Mouse (Mus musculus) gastrocnemius, postnatal 4 days (tissue): Measurements from ENCODE around the gene 6030468B19Rik. TPM values are rescaled to one million over a fixed set of nuclear protein-coding genes. Genes with fewer than 3 reads are reported as not detected.
"Not testable (repeated sequence)": the region's sequence is repeated elsewhere in the genome, so short reads cannot be mapped to it uniquely, and the experiment has no call there.

Source experiments
- DNase-seq, 2 experiments: peaks; one replicate each; pipeline ENCODE4 v3.0.0; 2021 to 2022; ENCODE audit warnings: low spot score in 2 of 2, mixed read lengths in 2 of 2
- total RNA-seq, 2 experiments: library from RNA; stranded (reverse); gene quantifications; 2 replicates each; pipeline ENCODE4 v1.2.3; 2021

6030468B19Rik gene
- total RNA-seq, 2 experiments from 2014 or later = not detected

GRCm38 (mm10) chr11:117801650-117802049 is 4.2 kb downstream of the 6030468B19Rik start:
- no peak for DNase-seq

- DNase-seq = no peak
Observed at GRCm38 (mm10) chr11:117803166-117803688, 5.8 kb downstream of the 6030468B19Rik start.

GRCm38 (mm10) chr11:117806781-117807180 is 9.3 kb downstream of the 6030468B19Rik start:
- DNase-seq = no peak

GRCm38 (mm10) chr11:117809407-117810311 is 12.2 kb downstream of the 6030468B19Rik start, which contains the start of the genes Gm20708 and Syngr2:
Gene Gm20708, plus strand, starts transcription at chr11:117809668.
Gene Syngr2, plus strand, starts transcription at chr11:117809668.
- DNase-seq = peak in 1 of 2 experiments; percentile 75

GRCm38 (mm10) chr11:117810401-117811046 is 13.1 kb downstream of the 6030468B19Rik start:
- DNase-seq = peak; percentile 65 to 89

- no peak for DNase-seq
Observed at GRCm38 (mm10) chr11:117813867-117814266, 16.4 kb downstream of the 6030468B19Rik start.

GRCm38 (mm10) chr11:117814704-117815366 is 17.4 kb downstream of the 6030468B19Rik start:
- no peak for DNase-seq

GRCm38 (mm10) chr11:117815850-117816249 is 18.4 kb downstream of the 6030468B19Rik start:
- DNase-seq = not testable (repeated sequence)

GRCm38 (mm10) chr11:117816389-117816996 is 19.0 kb downstream of the 6030468B19Rik start:
- no peak for DNase-seq

- no peak for DNase-seq
Observed at GRCm38 (mm10) chr11:117819095-117819494, 21.6 kb downstream of the 6030468B19Rik start.

- DNase-seq = no peak
Observed at GRCm38 (mm10) chr11:117820173-117820572, 22.7 kb downstream of the 6030468B19Rik start.

GRCm38 (mm10) chr11:117821868-117822267 is 24.4 kb downstream of the 6030468B19Rik start:
- no peak for DNase-seq

GRCm38 (mm10) chr11:117822728-117823241 is 25.3 kb downstream of the 6030468B19Rik start:
- peak in 1 of 2 experiments; percentile 48 for DNase-seq

GRCm38 (mm10) chr11:117823411-117823810 is 26.0 kb downstream of the 6030468B19Rik start:
- no peak for DNase-seq

GRCm38 (mm10) chr11:117824060-117824969 is 26.9 kb downstream of the 6030468B19Rik start:
- DNase-seq = peak; percentile 58 to 76

GRCm38 (mm10) chr11:117825333-117826101 is 28.1 kb downstream of the 6030468B19Rik start, which contains the start of the genes Afmid and Tk1:
Gene Afmid, plus strand, starts transcription at chr11:117825924.
Gene Tk1, minus strand, starts transcription at chr11:117826092.
- peak; percentile 61 to 79 for DNase-seq

GRCm38 (mm10) chr11:117826164-117826563 is 28.7 kb downstream of the 6030468B19Rik start:
- DNase-seq = no peak

- no peak for DNase-seq
Observed at GRCm38 (mm10) chr11:117826916-117827315, 29.5 kb downstream of the 6030468B19Rik start.
